Mouse (Mus musculus): ENCODE results near the gene Pcmtd2. TPM values are rescaled to one million over a fixed set of nuclear protein-coding genes. Genes with fewer than 3 reads are reported as not detected.

Pcmtd2 gene
- polyA plus RNA-seq, 1 experiment from 2014 or later: 28.0 TPM

- no peak overlapping the region for H3K9ac ChIP-seq
- H3K4me3 ChIP-seq (replicated peaks): no peak overlapping the region
- no peak for ATAC-seq (ENCODE audit: insufficient read depth, low FRiP score, low read depth)
- no peak overlapping the region for H3K27ac ChIP-seq
- no peaks in the 10 kb centered on the region for H3K4me1 ChIP-seq
- 64% methylated on average over 5 of the region's 5 CpGs for WGBS
- no peaks in the 10 kb centered on the region for H3K27me3 ChIP-seq (replicated peaks)
- no peak overlapping the region for H3K4me2 ChIP-seq
- no peaks in the 10 kb centered on the region for H3K9me3 ChIP-seq
- 0 out of 2 replicates have a peak, but pooled peaks cover 5% of the 10 kb centered on the region for H3K36me3 ChIP-seq
Observed at GRCm38 (mm10) chr2:181866931-181867330, 29.3 kb downstream of the Pcmtd2 start.

GRCm38 (mm10) chr2:181871039-181871438, 33.4 kb downstream of the Pcmtd2 start:
- Histone ChIP-seq H3K9me3 (no peaks in the 10 kb centered on the region), H3K27ac (no peak overlapping the region), H3K9ac (no peak overlapping the region), H3K36me3 (0 out of 2 replicates have a peak, but pooled peaks cover 5% of the 10 kb centered on the region), H3K4me3 (replicated peaks) (no peak overlapping the region), H3K4me1 (no peaks in the 10 kb centered on the region), H3K27me3 (replicated peaks) (no peaks in the 10 kb centered on the region), H3K4me2 (no peak overlapping the region)
- ATAC-seq (ENCODE audit: insufficient read depth, low FRiP score, low read depth): no peak
- WGBS: 90% methylated on average over 2 of the region's 2 CpGs

DNA sequence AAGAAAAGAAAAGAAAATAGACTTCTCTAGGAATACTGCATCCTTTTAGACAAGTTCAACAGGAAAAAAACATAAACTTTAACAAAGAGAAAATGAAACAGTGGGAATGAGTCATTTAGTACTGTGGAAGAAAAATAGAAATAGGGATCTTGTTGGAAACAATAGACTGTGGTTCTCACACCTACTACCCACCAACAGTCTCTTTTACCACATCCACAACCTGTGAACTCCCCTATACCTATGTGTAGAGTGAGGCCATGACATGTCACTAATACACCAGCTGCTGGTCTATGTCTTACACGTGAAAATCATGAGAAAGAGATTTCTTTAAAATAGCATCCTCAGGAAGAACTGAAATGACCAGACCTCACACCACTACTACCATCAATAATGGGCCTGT, 41.2 kb downstream of the Pcmtd2 start:
- no peaks in the 10 kb centered on the region for H3K36me3 ChIP-seq
- ATAC-seq (ENCODE audit: insufficient read depth, low FRiP score, low read depth): no peak
- H3K9me3 ChIP-seq: no peaks in the 10 kb centered on the region
- no peak overlapping the region for H3K9ac ChIP-seq
- WGBS: 81% methylated on average over 1 of the region's 1 CpGs
- no peak overlapping the region for H3K4me3 ChIP-seq (replicated peaks)
- H3K27ac ChIP-seq: no peak overlapping the region
- no peaks in the 10 kb centered on the region for H3K4me1 ChIP-seq
- H3K4me2 ChIP-seq: no peak overlapping the region
- H3K27me3 ChIP-seq (replicated peaks): no peaks in the 10 kb centered on the region

- no peaks in the 10 kb centered on the region for H3K36me3 ChIP-seq
Observed at GRCm38 (mm10) chr2:181883022-181883749, 45.5 kb downstream of the Pcmtd2 start.

More at GRCm38 (mm10) chr2:181883022-181883749, 45.5 kb downstream of the Pcmtd2 start:
- no peak overlapping the region for H3K4me2 ChIP-seq
- no peaks in the 10 kb centered on the region for H3K4me1 ChIP-seq
- H3K9me3 ChIP-seq: no peaks in the 10 kb centered on the region
- no peak overlapping the region for H3K9ac ChIP-seq
- ATAC-seq (ENCODE audit: insufficient read depth, low FRiP score, low read depth): no peak
- no peak overlapping the region for H3K4me3 ChIP-seq (replicated peaks)
- no peaks in the 10 kb centered on the region for H3K27me3 ChIP-seq (replicated peaks)
- WGBS: 68% methylated on average over 3 of the region's 3 CpGs
- H3K27ac ChIP-seq: no peak overlapping the region

Other genes starting within 250 kb of the Pcmtd2 start
- 52.7 and 56.6 TPM in 2 replicates for gene Prpf6, start 246.0 kb upstream of the Pcmtd2 start, polyA plus RNA-seq (2015; fragmentation: Nextera tagmentation; extraction: Ambion mirVana)
- gene Zfp512b, start 245.1 kb upstream of the Pcmtd2 start, polyA plus RNA-seq (2015; fragmentation: Nextera tagmentation; extraction: Ambion mirVana): 48.5 and 50.8 TPM in 2 replicates
- gene Samd10, start 238.6 kb upstream of the Pcmtd2 start, polyA plus RNA-seq (2015; fragmentation: Nextera tagmentation; extraction: Ambion mirVana): 25.0 and 26.9 TPM in 2 replicates
- gene Gm29797, start 180.8 kb upstream of the Pcmtd2 start, polyA plus RNA-seq (2015; fragmentation: Nextera tagmentation; extraction: Ambion mirVana): 0.36 and 1.2 TPM in 2 replicates
- 28.7 and 32.0 TPM in 2 replicates for gene Sox18, start 166.2 kb upstream of the Pcmtd2 start, polyA plus RNA-seq (2015; fragmentation: Nextera tagmentation; extraction: Ambion mirVana)
- gene Tcea2, start 157.5 kb upstream of the Pcmtd2 start, polyA plus RNA-seq (2015; fragmentation: Nextera tagmentation; extraction: Ambion mirVana): 21.5 and 24.2 TPM in 2 replicates
- gene Rgs19, start 143.9 kb upstream of the Pcmtd2 start, polyA plus RNA-seq (2015; fragmentation: Nextera tagmentation; extraction: Ambion mirVana): 51.7 and 53.3 TPM in 2 replicates
- not detected in 2 replicates for gene Lkaaear1, start 139.4 kb upstream of the Pcmtd2 start, polyA plus RNA-seq (2015; fragmentation: Nextera tagmentation; extraction: Ambion mirVana)
- gene Oprl1, start 122.8 kb upstream of the Pcmtd2 start, polyA plus RNA-seq (2015; fragmentation: Nextera tagmentation; extraction: Ambion mirVana): 1.3 and 2.3 TPM in 2 replicates
- gene Myt1, start 74.5 kb upstream of the Pcmtd2 start, polyA plus RNA-seq (2015; fragmentation: Nextera tagmentation; extraction: Ambion mirVana): 2.4 and 2.9 TPM in 2 replicates
- gene Polr3k, start 26.5 kb downstream of the Pcmtd2 start, polyA plus RNA-seq (2015; fragmentation: Nextera tagmentation; extraction: Ambion mirVana): 82.0 and 89.3 TPM in 2 replicates
- not detected in 2 replicates for gene Gm14496, start 153.3 kb downstream of the Pcmtd2 start, polyA plus RNA-seq (2015; fragmentation: Nextera tagmentation; extraction: Ambion mirVana)